Mouse (Mus musculus): ENCODE data around the gene Ppm1l.
"Not testable (repeated sequence)": the region's sequence is repeated elsewhere in the genome, so short reads cannot be mapped to it uniquely, and the experiment has no call there.

Gene Ppm1l

DNA sequence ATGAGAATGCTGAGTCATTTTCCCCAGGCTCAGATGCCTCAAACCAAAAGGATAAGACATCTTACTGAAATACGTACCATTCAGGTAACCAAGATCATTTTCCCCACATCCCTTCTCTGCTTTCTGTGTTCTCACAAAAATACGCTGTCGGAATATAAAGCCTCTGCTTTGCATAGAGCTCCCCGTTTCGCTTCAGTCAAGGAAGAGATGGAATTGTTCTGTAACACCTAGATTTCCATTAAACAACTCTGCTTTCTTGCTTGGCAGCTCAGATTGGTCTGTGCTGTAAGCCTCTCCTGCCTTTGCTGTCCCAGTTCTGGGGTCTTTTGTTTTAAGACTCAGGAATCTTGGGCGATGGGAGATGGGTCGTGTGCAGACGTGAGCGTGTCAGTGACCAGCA lies 51.3 kb downstream of the Ppm1l start:
- no peak for DNase-seq (ENCODE audit: low read depth, low spot score)

DNA sequence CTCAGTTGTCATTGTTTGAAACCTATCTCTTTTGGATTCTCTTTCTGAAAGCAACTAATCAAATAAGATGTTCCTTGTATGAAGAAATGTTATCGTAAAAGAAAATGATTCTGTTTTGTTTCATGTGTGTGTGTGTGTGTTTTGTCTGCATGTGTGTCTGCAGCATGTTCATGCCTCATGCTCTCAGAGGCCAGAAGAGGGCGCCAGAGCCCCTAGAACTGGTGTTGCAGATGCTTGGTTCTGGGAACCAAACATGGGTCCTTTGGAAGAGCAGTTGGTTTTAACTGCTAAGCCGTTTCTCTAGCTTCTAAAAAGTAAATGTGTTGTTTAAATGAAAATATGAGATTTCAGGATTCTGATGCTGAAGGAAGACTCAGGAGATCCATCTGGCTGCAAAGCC lies 56.1 kb downstream of the Ppm1l start:
- DNase-seq (ENCODE audit: low read depth, low spot score), result no peak

DNA sequence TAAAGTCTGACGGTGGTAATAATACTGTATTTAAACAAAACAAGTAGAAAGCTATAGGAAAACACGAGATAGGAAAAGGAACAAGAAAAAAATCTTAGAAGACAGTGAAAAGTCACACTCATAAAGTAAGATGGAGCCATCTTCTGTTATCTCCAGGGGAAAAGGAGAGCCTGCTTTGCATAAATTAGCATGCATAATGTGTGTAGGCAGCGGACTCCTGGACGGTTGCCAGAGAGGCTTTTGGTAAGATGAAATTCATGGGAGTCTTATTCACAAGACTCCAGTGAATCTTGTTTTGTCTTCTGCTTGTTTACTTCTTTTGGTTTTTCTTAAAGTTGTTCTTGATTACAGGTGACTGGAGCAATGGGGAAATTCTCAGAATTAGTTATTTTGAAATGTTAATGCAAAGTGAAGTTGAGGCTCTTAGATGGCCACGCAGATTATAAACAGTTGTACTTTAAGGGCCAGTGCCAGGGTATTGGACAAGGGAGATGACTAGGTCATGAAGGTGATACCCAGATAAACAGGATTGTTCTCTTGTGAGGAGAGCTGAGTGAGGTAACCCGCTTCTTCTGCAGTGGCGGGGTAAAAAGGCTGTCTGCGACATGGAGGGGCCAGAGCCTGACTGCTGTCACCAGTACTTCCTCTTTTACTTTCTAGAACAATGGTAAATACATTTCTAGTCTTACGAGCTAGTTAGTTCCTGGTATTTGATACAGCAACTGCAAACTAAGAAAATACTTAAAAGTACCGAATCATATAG lies 57.1 kb downstream of the Ppm1l start:
- no peak for DNase-seq (ENCODE audit: low read depth, low spot score)

DNA sequence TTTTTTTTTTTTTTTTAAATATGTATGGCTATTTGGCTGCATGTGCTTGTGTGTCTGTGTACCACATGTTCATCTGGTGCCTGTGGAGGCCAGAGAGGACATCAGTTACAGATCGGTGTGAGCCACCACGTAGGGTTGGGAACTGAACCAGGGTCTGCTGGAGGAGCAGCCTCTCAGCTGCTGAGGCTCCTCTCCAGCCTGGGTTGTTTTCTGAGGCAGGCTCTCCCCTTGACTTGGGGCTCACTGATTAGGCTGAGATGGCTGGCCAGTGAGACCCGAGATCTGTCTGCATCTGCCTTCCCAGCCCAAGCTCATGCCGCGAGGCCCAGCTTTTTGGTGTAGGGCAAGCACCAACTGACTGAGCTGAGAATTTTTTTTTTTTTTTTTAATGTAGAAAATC lies 57.9 kb downstream of the Ppm1l start:
- DNase-seq (ENCODE audit: low read depth, low spot score), result no peak

DNA sequence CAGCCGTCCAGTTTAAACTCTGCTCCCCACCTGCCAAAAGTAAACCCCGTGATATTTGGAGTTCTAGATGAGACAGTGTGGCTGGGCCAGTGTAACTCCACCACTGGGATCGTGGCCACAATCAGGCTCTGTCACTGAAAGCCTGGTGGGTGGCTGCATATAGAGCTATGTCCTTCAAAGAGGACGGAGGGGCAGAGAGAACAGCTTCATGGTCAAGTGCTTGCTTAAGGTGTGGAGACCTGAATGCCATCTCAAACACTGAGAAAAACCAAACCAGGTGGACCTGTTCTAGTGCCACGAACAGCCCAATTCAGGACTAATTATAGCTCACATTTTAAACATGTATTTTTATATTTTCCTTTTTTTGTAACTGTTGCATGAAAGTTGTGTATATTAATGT lies 58.3 kb downstream of the Ppm1l start:
- DNase-seq (ENCODE audit: low read depth, low spot score), result no peak

DNA sequence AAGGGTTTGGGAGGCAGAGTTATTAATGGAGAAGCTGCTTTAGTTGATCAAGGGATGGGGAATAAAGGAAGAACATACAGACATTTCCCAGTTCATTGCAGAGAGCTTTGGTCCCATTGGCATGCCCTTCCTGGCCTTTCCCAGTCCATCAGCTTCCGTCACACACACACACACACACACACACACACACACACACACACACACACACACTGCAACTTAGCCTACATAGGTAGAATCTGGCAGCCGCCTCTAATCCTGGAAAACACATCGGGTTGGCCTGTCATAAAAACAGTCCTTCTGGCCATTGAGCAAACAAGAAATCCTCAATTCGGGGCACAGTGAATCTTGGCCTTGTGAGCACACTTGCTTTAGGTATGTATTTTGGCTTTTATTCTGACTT lies 64.6 kb downstream of the Ppm1l start:
- no peak for DNase-seq (ENCODE audit: low read depth, low spot score)

DNA sequence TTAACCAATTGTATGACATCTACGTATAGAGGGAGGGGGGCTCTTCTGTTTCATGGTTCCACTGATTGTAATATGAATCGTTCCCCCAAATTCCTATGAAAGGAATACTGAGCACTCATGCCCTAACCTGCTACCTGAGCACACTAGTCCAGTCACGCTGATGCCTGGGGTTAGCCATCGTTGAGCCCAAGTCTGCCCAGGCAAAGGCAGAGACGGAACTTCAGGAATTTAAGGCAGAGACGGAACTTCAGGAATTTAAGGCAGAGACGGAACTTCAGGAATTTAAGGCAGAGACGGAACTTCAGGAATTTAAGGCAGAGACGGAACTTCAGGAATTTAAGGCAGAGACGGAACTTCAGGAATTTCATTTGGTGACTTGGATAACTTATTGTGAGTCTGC lies 75.2 kb downstream of the Ppm1l start:
- DNase-seq (ENCODE audit: low read depth, low spot score), result not testable (repeated sequence)

DNA sequence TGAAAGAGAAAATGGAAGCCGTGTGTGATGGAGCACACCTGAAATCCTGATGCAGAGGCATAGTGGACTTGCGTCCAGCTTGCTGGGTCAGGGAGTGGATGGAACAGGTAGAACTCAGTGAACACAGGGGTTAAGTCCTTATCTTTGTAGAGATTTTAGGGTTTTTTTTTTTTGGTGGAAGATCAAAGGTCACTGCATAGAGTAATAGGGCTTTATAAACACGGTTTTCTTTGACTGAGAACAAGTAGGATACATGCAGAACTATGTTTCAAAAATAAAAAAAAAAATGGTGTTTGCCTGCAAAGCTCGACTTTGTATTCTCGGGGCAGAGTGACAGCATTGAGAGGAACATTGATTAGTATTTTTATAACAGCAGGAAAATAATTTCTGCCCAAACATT lies 75.6 kb downstream of the Ppm1l start:
- no peak for DNase-seq (ENCODE audit: low read depth, low spot score)

DNA sequence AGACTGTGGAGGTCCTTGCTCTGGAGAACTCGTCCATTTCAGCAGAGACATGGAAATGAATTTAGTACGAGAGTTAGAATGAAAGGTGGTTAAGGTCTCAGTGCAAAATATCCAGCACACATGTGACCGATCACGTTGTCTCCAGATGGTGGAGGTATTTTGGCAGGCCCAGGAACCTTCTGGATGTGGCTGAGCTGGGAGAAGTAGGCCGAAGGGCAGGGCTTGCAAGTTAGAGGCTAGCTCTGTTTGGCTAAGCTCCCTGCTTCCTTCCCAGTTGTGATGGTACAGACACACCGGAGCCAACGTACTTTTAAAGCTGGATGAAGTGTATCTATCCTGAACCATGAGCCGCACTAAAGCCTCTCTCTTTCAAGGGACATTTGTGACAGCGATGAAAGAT lies 76.4 kb downstream of the Ppm1l start:
- DNase-seq (ENCODE audit: low read depth, low spot score), result no peak

DNA sequence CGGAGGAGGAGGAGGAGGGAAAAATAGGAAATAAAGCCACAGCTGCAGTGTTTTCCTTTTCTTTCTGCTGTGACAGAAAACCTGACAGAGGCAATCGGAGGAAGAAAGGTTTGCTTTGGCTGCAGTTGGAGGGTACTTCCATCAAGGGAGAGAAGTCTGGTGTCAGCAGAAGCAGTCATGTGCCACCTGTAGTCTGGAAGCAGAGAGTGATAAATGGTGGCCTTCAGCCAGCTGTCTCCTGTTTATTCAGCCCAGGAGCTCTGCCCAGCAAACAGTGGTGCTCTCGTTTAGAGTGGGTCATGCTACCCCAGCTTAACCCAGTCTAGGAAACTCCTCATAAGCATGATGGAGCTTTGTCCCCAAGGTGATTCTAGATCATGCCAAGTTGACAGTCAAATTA lies 77.3 kb downstream of the Ppm1l start:
- no peak for DNase-seq (ENCODE audit: low read depth, low spot score)

DNA sequence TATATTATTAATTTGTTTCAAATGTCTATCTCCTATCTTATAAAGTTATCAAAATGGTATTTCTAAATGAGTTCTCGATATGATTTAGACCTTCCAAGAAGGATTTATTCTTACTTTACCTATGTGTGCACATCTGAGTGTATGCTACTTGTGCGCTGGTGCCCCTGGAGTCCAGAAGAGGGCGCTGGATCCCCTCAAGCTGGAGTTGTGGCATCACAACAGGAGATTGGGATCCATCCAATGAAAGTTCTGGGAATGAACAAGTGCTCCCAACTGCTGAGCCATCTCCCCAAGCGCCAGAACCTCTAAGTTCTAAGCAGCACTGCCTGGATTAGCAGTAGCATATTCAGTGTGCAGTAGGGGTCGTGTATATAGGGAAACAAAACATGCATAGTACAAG lies 78.4 kb downstream of the Ppm1l start:
- no peak for DNase-seq (ENCODE audit: low read depth, low spot score)

DNA sequence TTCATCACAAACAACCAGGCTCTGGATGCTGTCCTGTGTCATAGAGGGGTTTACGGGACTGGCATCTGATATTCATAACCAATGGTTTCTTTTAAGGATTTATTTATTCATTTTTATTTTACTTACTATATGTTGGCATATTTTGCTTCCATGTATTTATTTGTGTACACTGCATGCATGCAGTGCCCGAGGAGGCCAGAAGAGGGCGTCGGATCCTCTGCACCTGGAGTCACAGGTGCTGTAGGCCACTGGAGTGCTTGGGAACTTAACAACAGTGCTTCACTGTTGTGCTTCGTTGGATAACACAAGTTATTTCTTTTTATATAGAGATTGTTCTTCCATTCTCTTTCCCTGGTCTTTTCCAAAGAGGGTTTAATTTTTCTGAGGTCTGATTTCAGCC lies 81.1 kb downstream of the Ppm1l start:
- no peak for DNase-seq (ENCODE audit: low read depth, low spot score)

DNA sequence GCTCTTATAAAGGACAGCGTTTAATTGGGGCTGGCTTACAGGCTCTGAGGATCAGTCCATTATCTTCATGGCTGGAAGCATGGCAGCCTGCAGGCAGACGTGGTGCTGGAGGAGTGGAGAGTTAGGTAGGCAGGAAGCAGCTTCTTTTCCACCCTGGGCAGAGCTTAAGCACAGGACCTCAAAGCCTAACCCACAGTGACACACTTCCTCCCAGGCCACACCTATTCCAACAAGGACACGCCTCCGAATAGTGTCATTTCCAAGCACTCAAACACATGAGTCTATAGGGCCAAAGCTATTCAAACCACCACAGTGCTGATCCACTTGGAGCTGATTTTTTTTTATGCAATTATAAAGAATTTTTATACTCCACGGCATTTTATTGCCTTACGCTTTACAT lies 82.7 kb downstream of the Ppm1l start:
- no peak for DNase-seq (ENCODE audit: low read depth, low spot score)

DNA sequence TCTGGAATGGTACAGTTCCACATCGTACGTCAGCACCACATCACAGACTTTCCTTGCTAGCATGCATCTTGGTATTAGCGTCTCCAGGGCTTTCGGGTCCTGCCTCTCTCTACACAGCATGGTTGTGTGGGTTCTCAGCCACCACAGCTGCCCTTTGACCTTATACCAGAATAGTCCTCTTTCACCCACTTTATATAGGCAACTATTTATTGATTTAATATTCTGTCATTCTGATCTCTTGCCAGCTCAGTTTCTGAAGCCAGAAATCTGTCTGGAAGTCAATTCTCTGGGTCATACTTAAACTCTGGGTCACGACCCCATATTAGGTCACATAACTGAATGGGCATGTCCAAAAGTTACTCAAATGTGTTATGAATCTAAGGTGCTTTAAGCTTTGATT lies 86.5 kb downstream of the Ppm1l start:
- no peak for DNase-seq (ENCODE audit: low read depth, low spot score)

DNA sequence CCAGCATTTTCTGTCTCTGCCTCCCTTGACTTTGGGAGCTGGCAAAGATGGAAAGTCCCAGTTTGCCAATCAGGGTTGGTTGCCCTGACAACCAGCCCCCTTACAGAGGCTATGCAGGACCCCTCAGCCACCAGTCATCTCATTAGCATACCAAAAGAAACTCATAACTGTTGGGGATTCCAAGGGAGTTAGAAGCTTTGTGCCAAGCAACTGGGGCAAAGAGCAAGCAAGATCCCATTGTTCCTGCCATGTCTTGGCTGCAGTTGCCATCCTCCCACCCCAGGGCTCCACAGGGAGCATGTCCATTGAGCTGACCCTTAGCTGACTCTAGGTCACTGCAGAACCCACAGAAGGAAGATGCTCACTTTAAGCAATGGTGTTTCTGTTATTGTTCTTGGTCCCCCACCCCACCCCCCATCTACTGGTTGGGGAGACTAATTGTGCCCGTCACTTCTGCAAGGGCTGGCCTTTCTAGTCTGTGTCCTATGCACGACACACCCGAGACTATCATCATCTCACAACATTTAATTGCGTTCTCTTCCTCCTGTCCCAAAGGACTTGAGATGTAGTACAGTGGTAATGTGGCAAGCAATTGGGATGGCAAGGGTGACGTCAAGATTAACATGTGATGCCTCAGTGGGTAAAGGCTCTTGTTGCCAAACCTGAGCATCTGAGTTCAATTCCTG lies 89.7 kb downstream of the Ppm1l start:
- DNase-seq (ENCODE audit: low read depth, low spot score), result no peak

DNA sequence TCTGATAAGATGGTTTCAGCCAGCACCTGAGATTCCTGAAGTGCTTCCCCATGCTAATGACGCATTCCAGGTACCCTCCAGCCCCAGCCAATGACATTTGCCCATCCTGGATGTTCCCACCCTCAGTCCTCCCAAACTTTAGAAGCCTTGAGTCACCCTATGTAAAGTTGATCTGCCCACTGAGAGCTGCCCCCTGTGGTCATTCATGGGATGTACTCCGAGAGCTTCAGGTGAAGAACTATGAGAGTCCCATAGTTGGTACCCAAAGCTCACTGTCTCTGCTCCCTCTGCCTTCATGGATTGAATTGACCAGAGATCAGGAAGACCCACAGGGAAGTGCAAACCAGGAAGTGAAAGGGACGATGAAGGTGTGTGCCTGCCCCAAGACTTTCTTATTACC lies 91.4 kb downstream of the Ppm1l start:
- no peak for DNase-seq (ENCODE audit: low read depth, low spot score)

DNA sequence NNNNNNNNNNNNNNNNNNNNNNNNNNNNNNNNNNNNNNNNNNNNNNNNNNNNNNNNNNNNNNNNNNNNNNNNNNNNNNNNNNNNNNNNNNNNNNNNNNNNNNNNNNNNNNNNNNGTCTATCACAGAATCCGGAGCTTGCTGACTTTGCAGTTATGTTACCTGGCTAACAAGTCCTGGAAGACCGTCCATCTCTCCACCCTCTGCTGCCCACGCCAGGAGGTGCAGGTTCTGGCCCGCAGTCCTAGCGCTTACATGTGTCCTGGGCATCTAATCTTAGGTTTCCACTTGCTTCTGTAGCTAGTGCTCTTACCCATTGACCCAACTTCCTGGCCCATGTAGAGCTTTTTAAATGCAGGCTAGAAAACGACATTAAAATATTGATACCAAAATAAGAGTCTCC lies 99.5 kb downstream of the Ppm1l start:
- no peak for DNase-seq (ENCODE audit: low read depth, low spot score)

DNA sequence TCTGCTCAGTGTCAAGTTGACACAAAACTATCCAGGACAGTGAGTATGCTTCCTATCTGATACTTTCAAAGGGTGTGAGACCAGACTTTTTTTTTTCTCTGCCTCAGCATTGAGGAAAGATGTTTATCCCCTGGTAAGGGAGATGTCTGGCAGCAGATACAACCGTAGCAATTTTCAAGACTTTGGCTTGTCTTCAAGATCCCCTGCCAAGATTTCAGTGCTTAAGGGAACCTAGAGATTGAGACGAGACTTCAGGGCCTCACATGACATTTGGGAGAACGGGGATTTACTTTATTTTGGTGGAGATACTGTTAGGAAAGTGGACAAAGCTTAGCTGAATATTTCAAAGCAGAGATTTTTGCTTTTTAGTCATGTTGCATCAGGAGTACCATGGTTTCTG lies 106.1 kb downstream of the Ppm1l start:
- no peak for DNase-seq (ENCODE audit: low read depth, low spot score)

DNA sequence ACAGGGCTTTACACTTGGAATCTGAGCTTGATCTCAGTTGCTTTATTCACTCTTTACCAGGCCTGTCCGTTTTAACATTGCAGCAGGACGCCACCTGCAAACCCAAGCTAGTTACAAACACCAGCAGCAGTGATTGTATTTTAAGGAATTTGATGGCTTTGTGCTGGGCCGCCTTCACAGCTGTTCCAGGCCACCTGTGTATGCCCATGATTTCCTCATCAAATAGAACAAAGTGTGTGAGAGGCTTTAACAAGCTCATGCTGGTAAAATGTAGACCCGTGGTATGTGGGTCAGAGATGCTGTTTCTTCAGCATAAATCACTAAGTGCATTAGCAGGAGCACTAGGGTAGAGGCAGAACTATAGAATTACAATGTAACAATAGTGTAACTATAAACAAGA lies 106.7 kb downstream of the Ppm1l start:
- DNase-seq (ENCODE audit: low read depth, low spot score), result no peak

DNA sequence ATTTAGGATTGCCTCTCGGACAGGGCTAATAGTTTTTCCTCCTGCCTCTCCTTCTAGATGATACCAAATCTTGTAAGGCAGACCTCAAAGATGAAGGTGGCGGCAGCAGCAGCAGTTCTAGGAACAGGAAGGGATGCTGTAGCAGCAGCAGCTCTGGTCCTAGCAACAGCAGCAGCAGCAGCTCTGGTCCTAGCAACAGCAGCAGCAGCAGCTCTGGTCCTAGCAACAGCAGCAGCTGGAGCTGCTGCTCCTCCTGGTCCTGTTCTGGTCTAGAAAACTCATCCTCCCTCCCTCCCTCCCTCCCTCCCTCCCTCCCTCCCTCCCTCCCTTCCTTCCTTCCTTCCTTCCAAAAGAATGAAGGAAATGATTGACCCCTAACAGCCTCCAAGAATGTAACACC lies 108.1 kb downstream of the Ppm1l start:
- DNase-seq (ENCODE audit: low read depth, low spot score), result not testable (repeated sequence)

DNA sequence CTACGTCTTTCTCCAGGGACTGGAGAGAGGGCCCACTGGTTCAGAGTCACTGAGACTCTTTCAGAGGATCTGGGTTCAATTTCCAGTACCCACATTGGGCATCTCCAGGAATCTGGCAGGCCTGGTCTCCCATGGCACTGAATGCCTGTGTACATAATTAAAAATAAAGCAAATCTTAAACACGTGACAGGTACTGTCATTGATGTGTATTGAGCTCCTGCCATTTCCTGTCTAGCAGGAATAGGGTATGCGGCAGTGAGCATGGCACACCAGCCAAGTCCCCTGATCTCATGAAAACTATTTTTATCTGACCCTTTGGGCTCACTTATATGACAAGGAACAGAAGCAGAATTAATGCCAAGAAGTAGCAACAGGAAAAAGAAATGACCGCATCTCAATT lies 110.6 kb downstream of the Ppm1l start:
- no peak for DNase-seq (ENCODE audit: low read depth, low spot score)

DNA sequence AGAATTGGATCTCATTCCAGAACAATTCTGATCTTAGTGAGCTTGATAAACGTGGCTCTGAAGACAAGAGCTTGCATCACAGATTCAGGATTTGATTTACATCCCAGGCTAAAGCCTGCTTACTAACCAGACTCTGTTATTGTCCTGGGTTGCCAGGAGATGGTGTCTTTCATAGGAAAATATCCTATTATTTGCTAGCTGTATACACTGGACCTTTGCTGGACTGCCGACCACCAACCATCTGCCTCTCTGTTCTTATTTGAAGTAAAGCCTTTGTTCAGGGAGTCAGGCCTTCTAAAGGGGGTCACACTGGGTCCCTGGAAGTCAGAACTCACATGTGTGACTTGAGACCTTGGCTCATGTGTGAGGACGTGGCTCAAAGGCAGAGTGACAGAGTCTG lies 111.6 kb downstream of the Ppm1l start:
- no peak for DNase-seq (ENCODE audit: low read depth, low spot score)

DNA sequence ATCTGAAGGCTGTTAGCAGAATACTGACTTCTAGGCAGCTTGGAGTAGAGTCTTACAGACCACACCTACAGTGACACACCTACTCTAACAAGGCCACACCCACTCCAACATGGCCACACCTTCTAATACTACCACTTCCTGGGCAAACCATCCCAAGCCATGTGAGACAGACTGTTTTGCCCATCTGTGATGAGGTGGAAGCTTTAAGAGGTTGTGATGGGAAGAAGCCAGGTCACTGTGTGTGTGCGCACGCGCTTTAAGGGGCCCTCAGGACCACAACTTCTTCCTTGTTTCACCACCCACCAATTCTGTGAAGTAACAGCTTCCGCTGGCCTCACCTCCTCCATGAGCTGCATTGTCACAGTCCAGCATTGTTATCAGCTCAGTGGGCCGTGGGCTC lies 112.7 kb downstream of the Ppm1l start:
- DNase-seq (ENCODE audit: low read depth, low spot score), result no peak

DNA sequence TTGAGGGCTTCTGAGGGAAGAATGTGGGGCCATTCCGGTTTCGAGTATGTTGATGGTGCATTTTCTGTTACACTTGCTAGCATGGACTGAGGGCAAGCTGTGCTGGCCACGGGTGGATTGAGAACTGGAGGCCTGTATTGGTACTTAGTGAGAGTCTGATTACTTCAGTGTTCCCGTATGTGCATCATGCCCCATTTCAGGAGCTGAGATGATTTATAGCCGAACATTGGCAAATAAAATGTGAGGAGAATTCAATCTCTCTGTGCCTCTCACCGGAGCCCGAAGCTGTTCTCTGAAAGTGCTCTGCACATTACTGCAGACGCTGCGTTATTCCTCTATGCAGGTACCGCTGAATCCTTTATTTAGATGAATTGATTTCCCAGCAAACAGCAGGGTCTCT lies 116.9 kb downstream of the Ppm1l start:
- no peak for DNase-seq (ENCODE audit: low read depth, low spot score)

All from retina, adult 2 months (tissue).